8 mouse cellular contexts compared by ENCODE assay signal in the genomic region with DNA sequence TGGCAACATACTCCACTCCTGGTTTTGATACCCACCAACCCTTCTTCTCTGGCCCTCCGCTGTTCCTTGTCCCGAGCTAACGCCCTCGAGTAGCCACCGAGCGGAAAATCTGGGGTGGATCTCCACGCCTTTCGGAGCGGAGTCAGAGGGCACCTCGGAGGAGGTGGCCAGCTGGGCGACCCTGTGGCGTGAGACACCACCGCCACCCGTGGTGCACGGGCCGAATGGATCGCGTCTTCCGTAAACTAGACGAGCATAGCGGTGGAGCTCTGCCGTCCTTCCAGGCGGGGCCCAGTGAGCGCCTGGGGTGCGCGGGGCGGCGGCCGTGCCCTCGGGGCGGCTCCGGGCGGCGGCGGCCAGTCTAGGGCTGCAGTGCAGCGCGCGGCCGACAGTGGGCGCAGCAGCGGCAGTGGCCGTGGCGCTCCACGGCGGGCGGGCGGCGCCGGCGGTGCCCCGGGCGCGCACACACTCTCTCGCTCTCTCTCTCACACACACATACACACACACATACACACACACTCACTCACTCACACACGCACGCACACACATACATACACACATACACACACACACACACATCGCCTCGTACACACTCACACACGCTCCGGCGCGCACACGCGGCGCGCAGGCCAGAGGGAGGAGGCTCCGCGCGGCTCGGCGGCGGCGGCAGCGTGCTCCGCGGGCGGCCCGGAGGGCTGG. TPM values are rescaled to one million over a fixed set of nuclear protein-coding genes. Genes with fewer than 3 reads are reported as not detected.
DNase-seq lines count a peak whose midpoint lies in the region; ATAC-seq lines count a peak whose summit lies in the region.

Gene Syt7, plus strand, starts transcription at position 476 of the 699 bp plus-strand sequence.

- WGBS in hindbrain, embryonic 14.5 days: under 1% methylated on average over 58 of the region's 78 CpGs

- peak within 1 kb of the TSS; percentile 77 for H3K4me3 ChIP-seq in hindbrain, embryonic 14.5 days (replicated peaks; ENCODE audit: low read length)

- H3K9ac ChIP-seq in hindbrain, embryonic 14.5 days: peak within 1 kb of the TSS; percentile 89

- H3K9me3 ChIP-seq in hindbrain, embryonic 14.5 days (ENCODE audit: control insufficient read depth, low read length): no peaks in the 10 kb centered on the region

- peak; percentile 80 for DNase-seq in WW6 (ENCODE audit: low read depth, low spot score)
- peak; percentile 94 to 95 for DNase-seq in cerebellum, postnatal 36 days
- DNase-seq in frontal cortex, postnatal 25 days (ENCODE audit: low spot score in 2 of 2): peak; percentile 66 to 69
- DNase-seq in hindbrain, embryonic 14.5 days (ENCODE audit: low spot score): peak; percentile 96
- DNase-seq in layer of hippocampus, postnatal 25 days (ENCODE audit: extremely low spot score in 1 of 2, low spot score in 1 of 2): peak; percentile 82 to 87
- DNase-seq in lung, postnatal 14 days: peak; percentile 95
- peak; percentile 71 for DNase-seq in retina, adult 2 months (ENCODE audit: low read depth, low spot score)
- peak; percentile 68 for DNase-seq in thymus, postnatal 25 days

- H3K4me2 ChIP-seq in hindbrain, embryonic 14.5 days (replicated peaks): peak within 1 kb of the TSS; percentile 74

- H3K27ac ChIP-seq in hindbrain, embryonic 14.5 days: peak within 1 kb of the TSS; percentile 54

- peaks cover 19% of the 10 kb centered on the region for H3K4me1 ChIP-seq in hindbrain, embryonic 14.5 days (replicated peaks; ENCODE audit: control insufficient read depth, insufficient read depth, low read length)

- H3K27me3 ChIP-seq in hindbrain, embryonic 14.5 days (ENCODE audit: control insufficient read depth, insufficient read depth, low read length): peaks cover 6% of the 10 kb centered on the region; the same call in 1 of the 2 replicates

- peak; percentile 82 for ATAC-seq in hindbrain, embryonic 14.5 days (ENCODE audit: low FRiP score)

- H3K36me3 ChIP-seq in hindbrain, embryonic 14.5 days (replicated peaks; ENCODE audit: control insufficient read depth, insufficient read depth): no peaks in the 10 kb centered on the region

RNA-seq across cellular contexts. Expression of gene Syt7, which starts in this region (rescaled TPM):
- 12.0 and 14.0 TPM in 2 replicates for polyA plus RNA-seq in hindbrain, embryonic 14.5 days (2014; fragmentation: Nextera tagmentation; extraction: Ambion mirVana)
- total RNA-seq in layer of hippocampus, postnatal 25 days (2021): 100 to 1,000 TPM; 258 to 328 TPM

Comparison
In these comparisons a context has a peak if more than half of its experiments do, and no peak if none do; other contexts are left out.
1. Peak in every context shown above with its lines: DNase-seq, ATAC-seq, H3K4me3 ChIP-seq and H3K27ac ChIP-seq.